Mouse (Mus musculus) stomach, postnatal 0 days (tissue): Measurements from ENCODE around the gene Serpina3k. TPM values are rescaled to one million over a fixed set of nuclear protein-coding genes. Genes with fewer than 3 reads are reported as not detected.
"Not testable (repeated sequence)": the region's sequence is repeated elsewhere in the genome, so short reads cannot be mapped to it uniquely, and the experiment has no call there.

Source experiments
- ATAC-seq: fragments of 200-750 bp; cut with Nextera tagmentation; 2 replicates; pipeline ENCODE4 v1.8.0; 2017; ENCODE audit not compliant: low FRiP score, low TSS enrichment
- DNase-seq: peaks from one replicate; pipeline ENCODE4 v3.0.0-alpha.2; 2016; ENCODE audit warnings: low spot score
- H3K27ac ChIP-seq: fragments of 300-500 bp; sonication (generic); replicated peaks from 2 replicates; pipeline ENCODE4 v1.5.1; 2014; ENCODE audit warnings: mild to moderate bottlenecking, control low read depth
- H3K27me3 ChIP-seq: fragments of 300-500 bp; sonication (generic); 2 replicates; pipeline ENCODE4 v1.6.1; 2014; ENCODE audit warnings: low read length; ENCODE audit not compliant: control insufficient read depth, insufficient read depth
- H3K36me3 ChIP-seq: fragments of 300-500 bp; sonication (generic); 2 replicates; pipeline ENCODE4 v1.6.1; 2014; ENCODE audit warnings: low read length, mixed read lengths; ENCODE audit not compliant: control insufficient read depth, insufficient read depth
- H3K4me1 ChIP-seq: fragments of 300-500 bp; sonication (generic); replicated peaks from 2 replicates; pipeline ENCODE4 v1.6.1; 2014; ENCODE audit warnings: antibody characterized with exemption; ENCODE audit not compliant: control insufficient read depth, insufficient read depth
- H3K4me2 ChIP-seq: fragments of 300-500 bp; sonication (generic); replicated peaks from 2 replicates; pipeline ENCODE4 v1.6.1; 2014; ENCODE audit warnings: low read depth, mild to moderate bottlenecking, control low read depth, moderate library complexity
- H3K4me3 ChIP-seq: fragments of 300-500 bp; sonication (generic); 2 replicates; pipeline ENCODE4 v1.5.1; 2014; ENCODE audit warnings: low read depth, low read length, control low read depth
- H3K9ac ChIP-seq: fragments of 300-500 bp; sonication (generic); 2 replicates; pipeline ENCODE4 v1.6.1; 2014; ENCODE audit warnings: mild to moderate bottlenecking, low read length, control low read depth, mixed read lengths
- H3K9me3 ChIP-seq: fragments of 300-500 bp; sonication (generic); 2 replicates; pipeline ENCODE4 v1.6.1; 2016; ENCODE audit warnings: low read length; ENCODE audit not compliant: control insufficient read depth
- CTCF ChIP-seq: IDR thresholded peaks from 2 replicates; pipeline ENCODE4 v1.5.1; 2016; ENCODE audit warnings: antibody characterized with exemption, low read depth, mild to moderate bottlenecking, moderate library complexity
- EP300 ChIP-seq: optimal IDR thresholded peaks from 2 replicates; pipeline ENCODE3; 2016; ENCODE audit warnings: antibody characterized with exemption
- WGBS: fragments of 180-500 bp; shearing (Covaris S2); extraction: QIAGEN DNeasy Blood & Tissue Kit; methylation state at CpG from one replicate; pipeline ENCODE4 v1.1.7; 2014; 5-methylcytosine and 5-hydroxymethylcytosine counted together
- polyA plus RNA-seq: library from polyadenylated mRNA; unstranded; fragments of >200 nt; fragmentation: Nextera tagmentation; extraction: Ambion mirVana; gene quantifications from 2 replicates; pipeline ENCODE4 v1.2.1, GENCODE M21; 2015

Gene Serpina3k
- polyA plus RNA-seq, 1 experiment from 2014 or later, result 0.24 TPM

DNA sequence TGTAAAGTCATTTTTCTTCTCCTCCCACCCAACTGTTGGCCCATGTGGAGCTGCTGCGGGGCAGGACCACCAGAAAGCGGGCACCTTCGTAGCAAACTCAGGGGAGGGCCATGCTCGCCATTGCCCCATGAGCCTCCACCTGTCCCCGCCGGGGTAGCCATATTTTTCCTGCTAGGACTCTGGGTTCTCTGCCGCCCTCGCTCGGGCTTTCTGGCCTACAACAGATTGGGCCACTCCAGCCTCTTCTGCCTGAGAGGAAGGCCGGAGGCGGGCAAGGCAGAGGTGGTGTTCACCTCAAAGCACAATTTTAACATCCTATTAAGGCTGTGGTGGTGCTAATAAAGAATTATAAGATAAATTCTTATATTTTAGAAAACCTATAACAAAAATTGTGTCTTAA lies 41.6 kb downstream of the Serpina3k start:
- Histone ChIP-seq H3K4me1 (no peaks in the 10 kb centered on the region), H3K9ac (no peak overlapping the region), H3K4me3 (no peak overlapping the region), H3K4me2 (no peak overlapping the region), H3K27me3 (no peaks in the 10 kb centered on the region), H3K36me3 (no peaks in the 10 kb centered on the region), H3K9me3 (no peaks in the 10 kb centered on the region), H3K27ac (no peak overlapping the region)
- DNase-seq, result no peak
- 94% methylated on average over 11 of the region's 11 CpGs for WGBS
- TF ChIP-seq CTCF, result no peak
- TF ChIP-seq EP300, result no peak
- no peak for ATAC-seq

DNA sequence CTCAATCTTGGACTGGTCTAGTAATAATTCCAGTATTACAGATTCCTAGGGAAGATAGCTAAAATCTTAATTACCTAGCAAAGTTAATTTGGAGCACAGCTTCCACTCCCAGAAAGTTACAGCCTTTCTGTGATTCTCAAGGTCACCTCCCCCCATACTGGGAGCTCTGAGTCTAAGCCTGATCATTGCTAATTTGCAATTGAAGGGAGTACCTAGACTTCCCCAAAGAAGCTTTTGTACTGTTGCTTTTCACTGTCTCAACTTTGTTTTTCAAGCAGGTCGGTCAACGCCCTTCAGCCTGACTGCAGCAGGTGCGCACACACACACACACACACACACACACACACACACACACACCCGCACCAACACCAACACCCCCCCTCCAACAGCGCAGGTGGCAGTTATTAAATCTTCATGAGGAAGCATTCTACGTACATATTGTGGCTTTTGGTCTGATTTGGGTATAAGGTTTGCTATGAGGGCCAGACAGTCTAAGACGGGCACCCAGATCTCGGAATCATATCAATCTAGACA lies 42.9 kb downstream of the Serpina3k start:
- not testable (repeated sequence) for H3K27ac ChIP-seq

DNA sequence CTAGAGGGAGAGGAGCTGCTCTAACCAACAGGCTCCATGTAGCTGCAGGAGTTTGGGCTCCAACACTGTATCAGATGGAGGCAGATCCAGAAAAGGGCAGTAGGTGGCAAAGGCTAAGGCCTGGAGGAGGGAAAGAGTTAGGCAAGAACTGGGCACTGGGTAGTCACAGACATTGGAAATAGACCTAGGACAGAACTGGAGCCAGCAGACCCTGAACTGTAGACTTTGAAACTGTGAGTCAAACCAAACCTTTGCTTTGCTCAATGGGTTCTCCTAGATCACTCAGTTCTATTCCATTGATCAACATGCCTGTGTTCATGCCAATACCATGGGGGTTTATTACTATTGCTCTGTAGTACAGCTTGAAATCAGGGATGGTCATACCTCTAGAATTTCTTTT lies 47.7 kb downstream of the Serpina3k start:
- ATAC-seq, H3K4me3 ChIP-seq, H3K27me3 ChIP-seq, H3K36me3 ChIP-seq, H3K9me3 ChIP-seq, H3K27ac ChIP-seq, H3K4me2 ChIP-seq, H3K4me1 ChIP-seq, DNase-seq, H3K9ac ChIP-seq: not testable (repeated sequence)

More for the DNA sequence above, 42.9 kb downstream of the Serpina3k start:
- 93% methylated on average over 8 of the region's 8 CpGs for WGBS
- H3K9me3 ChIP-seq, H3K4me1 ChIP-seq, DNase-seq, H3K36me3 ChIP-seq, H3K27me3 ChIP-seq, H3K4me2 ChIP-seq, H3K4me3 ChIP-seq, H3K9ac ChIP-seq, ATAC-seq: not testable (repeated sequence)

GRCm38 (mm10) chr12:104386878-104387277 lies 48.6 kb downstream of the Serpina3k start:
- not testable (repeated sequence) for H3K36me3 ChIP-seq, H3K4me2 ChIP-seq, H3K9me3 ChIP-seq, H3K27ac ChIP-seq, DNase-seq, H3K9ac ChIP-seq, H3K27me3 ChIP-seq, ATAC-seq, H3K4me3 ChIP-seq, H3K4me1 ChIP-seq
- 57% methylated on average over 2 of the region's 2 CpGs for WGBS

DNA sequence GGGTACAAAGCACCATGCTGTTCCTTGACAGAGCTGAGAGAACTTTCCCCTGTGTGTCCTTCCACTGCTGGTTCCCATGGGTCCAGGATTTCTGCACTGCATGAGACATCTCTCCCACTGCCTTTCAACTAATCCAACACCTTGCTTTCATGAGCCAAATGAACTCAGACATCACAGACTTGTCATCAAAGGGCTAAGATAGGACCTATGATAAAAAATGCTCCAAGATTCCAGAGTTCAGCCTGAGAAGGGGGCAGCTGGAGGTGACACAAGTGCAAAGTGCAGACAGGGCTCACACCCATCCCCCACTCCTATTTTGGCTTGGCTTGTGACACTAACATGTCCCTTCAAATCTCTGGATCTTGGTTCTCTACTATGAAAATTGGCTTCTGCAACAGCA lies 50.2 kb downstream of the Serpina3k start:
- Histone ChIP-seq H3K9me3 (no peaks in the 10 kb centered on the region), H3K36me3 (no peaks in the 10 kb centered on the region), H3K4me3 (no peak overlapping the region), H3K9ac (no peak overlapping the region), H3K4me2 (no peak overlapping the region), H3K27me3 (no peaks in the 10 kb centered on the region), H3K27ac (no peak overlapping the region), H3K4me1 (no peaks in the 10 kb centered on the region)
- TF ChIP-seq CTCF, result no peak
- no peak for TF ChIP-seq EP300
- ATAC-seq, result no peak
- DNase-seq, result no peak

GRCm38 (mm10) chr12:104391057-104391456 lies 52.8 kb downstream of the Serpina3k start:
- H3K4me3 ChIP-seq, H3K9ac ChIP-seq, H3K27me3 ChIP-seq, DNase-seq, H3K9me3 ChIP-seq, H3K36me3 ChIP-seq, ATAC-seq, H3K4me1 ChIP-seq, H3K4me2 ChIP-seq, H3K27ac ChIP-seq: not testable (repeated sequence)
- WGBS, result 53% methylated on average over 2 of the region's 2 CpGs

Other genes with a start within 250 kb of the Serpina3k start
- 0.07 and 0.10 TPM in 2 replicates for gene Serpina5, start 237.4 kb upstream of the Serpina3k start, polyA plus RNA-seq
- not detected in 2 replicates for gene Serpina3a, start 225.8 kb upstream of the Serpina3k start, polyA plus RNA-seq
- gene Serpina3b, start 210.5 kb upstream of the Serpina3k start, polyA plus RNA-seq, result 0.05 TPM in 1 of 2 replicates, not detected in the other
- gene Serpina3c, start 184.6 kb upstream of the Serpina3k start, polyA plus RNA-seq, result 0.04 TPM in 1 of 2 replicates, not detected in the other
- gene Serpina3f, start 123.9 kb upstream of the Serpina3k start, polyA plus RNA-seq, result 0.10 and 0.17 TPM in 2 replicates
- gene Serpina3g, start 102.2 kb upstream of the Serpina3k start, polyA plus RNA-seq, result 2.4 and 5.8 TPM in 2 replicates
- gene Serpina3i, start 75.4 kb upstream of the Serpina3k start, polyA plus RNA-seq, result 0.62 and 0.99 TPM in 2 replicates
- gene Serpina3j, start 23.9 kb upstream of the Serpina3k start, polyA plus RNA-seq, result 0.13 and 0.15 TPM in 2 replicates
- 0.30 TPM in 1 of 2 replicates, not detected in the other for gene Serpina3m, start within 50 bp of the Serpina3k start, polyA plus RNA-seq
- 0.53 and 1.6 TPM in 2 replicates for gene Serpina3n, start 68.2 kb downstream of the Serpina3k start, polyA plus RNA-seq
- 0.38 and 0.46 TPM in 2 replicates for gene Gsc, start 134.8 kb downstream of the Serpina3k start, polyA plus RNA-seq